Mouse (Mus musculus): ENCODE measurements around the gene Olfr979.
"Not testable (repeated sequence)": the region's sequence is repeated elsewhere in the genome, so short reads cannot be mapped to it uniquely, and the experiment has no call there.

Olfr979 gene

DNA sequence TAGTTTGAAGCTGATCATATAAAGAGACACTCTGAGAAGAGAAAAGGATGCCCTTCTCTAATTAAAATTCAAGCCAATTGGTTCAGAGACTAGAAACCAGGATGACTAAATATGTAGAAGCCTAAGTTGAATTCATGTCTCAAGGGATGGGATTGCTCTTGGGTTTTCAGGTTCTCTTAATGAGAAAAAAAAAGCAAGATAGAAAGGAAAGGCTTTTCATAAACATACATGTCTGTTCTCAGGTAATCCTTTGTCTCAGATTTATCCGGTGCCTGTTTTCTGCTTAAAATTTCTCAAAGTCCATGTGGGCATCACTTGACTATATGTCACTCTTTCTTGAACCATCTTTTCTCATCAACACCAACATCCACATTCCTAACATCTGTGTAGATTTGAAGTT, at the start of gene Olfr979:
Gene Olfr979 (minus strand): TSS at position 101 of the 400 bp plus-strand sequence.
- no peak for DNase-seq (ENCODE audit: low read depth, low spot score)

DNA sequence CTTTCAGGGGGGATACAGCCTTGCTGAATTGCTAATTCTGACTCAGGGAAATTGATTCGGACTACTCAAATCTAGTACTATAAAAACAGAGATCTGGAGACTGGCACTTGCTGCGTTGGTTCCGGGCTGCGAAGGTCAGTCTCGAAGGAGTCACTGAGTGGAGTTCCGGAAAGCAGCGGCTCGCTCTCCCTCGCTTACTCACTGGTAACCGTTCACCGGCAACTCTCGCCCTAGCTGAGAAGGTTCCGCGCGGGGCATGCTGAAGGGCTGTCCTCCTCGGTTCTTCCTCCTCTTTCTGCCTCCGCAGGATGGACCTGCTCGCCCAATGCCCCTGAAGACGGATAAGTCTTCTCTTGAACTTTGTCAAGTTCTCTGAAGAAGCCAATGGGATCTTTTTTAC, 46.9 kb upstream of the Olfr979 start:
- no peak for DNase-seq (ENCODE audit: low read depth, low spot score)

DNA sequence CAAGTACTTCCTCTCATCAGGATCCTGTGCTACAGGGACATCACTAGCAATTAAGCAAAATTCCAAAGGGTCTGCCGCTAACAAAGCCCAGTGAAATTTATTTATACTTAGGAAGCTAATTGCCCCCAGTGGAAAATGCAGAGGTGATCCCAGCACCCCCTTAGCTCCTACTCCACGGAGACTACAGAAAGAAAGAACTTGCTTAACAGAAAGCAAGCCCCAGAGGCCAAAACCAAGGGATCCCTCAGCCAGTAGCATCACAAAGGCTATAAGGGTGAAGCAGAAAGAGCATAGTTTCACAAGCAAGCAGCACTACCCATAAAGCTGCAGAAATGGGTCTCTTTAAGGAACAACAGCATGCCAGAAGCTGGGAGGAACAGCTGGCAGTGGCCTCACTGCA, 17.9 kb upstream of the Olfr979 start, which contains the start of gene Olfr981:
Gene Olfr981 (plus strand): TSS at position 301 of the 400 bp plus-strand sequence.
- DNase-seq (ENCODE audit: low read depth, low spot score), result no peak

DNA sequence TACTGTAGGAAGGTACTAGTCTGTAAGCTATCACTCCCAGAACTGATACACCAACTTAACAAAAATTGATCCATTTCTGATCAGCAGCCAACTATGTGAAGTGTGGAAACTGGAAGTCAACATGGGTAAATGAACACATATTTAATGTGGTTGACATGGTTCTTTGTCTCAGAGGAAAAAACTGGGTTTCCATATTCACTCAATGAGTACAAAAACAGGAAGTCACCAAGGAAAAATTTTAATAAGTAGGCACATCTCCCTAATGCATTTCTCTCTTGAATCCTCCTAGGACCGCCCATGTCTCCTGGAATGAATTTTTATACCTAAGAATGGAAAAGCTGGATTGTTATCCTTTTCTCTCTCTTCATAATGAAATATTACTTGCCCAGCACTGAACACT, 6.2 kb upstream of the Olfr979 start, which contains the start of gene Olfr980:
Gene Olfr980 (minus strand): TSS at position 101 of the 400 bp plus-strand sequence.
- no peak for DNase-seq (ENCODE audit: low read depth, low spot score)

DNA sequence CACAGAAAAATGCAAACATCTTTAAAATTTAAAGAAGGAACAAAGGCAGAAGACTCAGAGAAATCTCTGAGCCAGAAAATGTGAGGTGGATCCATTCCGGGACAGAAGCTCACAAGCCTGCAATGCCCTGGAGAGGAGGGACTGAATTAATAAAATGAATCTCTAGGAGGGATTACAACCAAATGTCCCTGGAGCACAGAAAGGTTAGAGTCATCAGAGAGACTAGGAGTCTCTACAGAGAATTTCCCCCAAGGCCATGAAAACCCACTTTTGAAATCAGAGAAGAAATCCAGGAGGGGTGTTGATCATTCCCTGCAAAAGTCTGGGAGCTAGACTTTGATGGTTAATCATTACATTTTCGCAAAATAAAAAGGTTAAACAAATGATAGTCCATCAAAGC, 11.5 kb downstream of the Olfr979 start, which contains the start of gene Olfr978:
Gene Olfr978 (plus strand): TSS at position 301 of the 400 bp plus-strand sequence.
- no peak for DNase-seq (ENCODE audit: low read depth, low spot score)

DNA sequence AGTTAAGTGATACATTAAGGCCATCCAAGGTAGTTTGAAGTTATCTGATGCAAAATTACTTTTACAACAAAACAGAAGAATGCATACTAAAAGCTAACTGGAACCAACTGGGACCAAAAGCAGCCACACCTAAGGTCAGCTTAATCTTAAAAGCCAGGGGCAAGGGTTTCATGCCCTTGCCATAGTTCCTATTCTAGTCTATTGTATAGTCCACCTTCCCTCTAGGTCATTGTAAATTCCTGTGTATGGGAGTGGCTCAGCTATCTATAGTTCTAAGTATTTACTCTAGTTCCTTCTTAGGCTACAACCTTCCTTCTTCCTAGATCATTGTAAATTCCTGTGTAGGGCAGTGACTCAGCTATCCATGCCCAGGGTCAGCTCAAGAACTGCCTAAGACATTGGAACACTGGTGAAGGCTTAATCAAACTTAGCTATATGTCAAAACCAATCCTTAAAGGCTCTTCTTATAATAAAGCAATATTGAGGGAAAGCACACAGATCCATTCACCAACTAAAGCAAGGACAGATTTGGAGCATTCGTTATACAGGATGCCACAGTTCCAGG, 26.6 kb downstream of the Olfr979 start:
- peak; percentile 92 for DNase-seq (ENCODE audit: low read depth, low spot score)

DNA sequence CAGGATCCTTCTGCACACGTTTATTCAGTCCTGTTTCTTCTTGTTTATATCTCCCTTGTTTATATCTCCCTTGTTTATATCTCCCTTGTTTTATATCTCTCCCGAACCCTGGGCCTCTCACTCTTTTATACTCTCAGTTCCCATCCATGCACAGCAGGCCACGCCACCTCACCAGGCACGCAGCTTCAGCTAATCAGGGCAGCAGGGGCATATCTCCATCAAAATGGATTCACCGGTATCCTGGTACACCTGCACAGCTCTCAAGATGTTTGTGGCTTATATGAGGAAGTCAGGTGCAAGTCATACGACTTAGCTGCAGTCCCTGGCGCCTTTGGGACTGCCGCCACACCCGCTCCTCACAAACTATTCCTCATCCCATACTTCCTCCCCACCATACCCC, 42.2 kb downstream of the Olfr979 start, which contains the start of gene Olfr976:
Gene Olfr976 (minus strand): TSS at position 101 of the 400 bp plus-strand sequence.
- DNase-seq (ENCODE audit: low read depth, low spot score), result not testable (repeated sequence)

DNA sequence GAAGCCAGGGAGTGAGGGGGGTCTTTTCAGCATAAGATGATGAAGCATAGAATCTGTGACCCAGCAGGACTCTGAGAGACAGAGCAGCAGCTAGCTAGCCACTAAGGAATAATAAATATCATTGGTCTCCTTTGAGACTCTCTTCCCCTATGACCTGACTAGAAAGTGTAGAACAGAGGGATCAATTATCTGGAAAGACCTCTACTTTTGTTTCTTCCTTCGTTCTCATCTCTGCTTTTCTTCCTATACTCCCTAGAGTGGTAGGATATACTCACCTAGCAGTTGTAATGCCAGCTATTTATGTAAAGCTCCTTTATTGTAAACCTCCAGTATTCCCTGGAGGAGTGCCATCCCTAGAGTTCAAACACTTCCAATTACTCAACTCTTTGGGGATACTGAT, 51.3 kb downstream of the Olfr979 start, which contains the start of gene Olfr975:
Gene Olfr975 (minus strand): TSS at position 101 of the 400 bp plus-strand sequence.
- DNase-seq (ENCODE audit: low read depth, low spot score), result no peak
